Mouse (Mus musculus): ENCODE data around the gene Efna4. TPM values are rescaled to one million over a fixed set of nuclear protein-coding genes. Genes with fewer than 3 reads are reported as not detected.

Efna4 gene
- polyA plus RNA-seq, 1 experiment from 2014 or later: 4.3 TPM

GRCm38 (mm10) chr3:89365486-89366414 is 27.9 kb upstream of the Efna4 start:
- WGBS: 69% methylated on average over 20 of the region's 20 CpGs
- Histone ChIP-seq H3K27me3 (ENCODE audit: control insufficient read depth, insufficient read depth, low read length) (no peaks in the 10 kb centered on the region), H3K4me2 (ENCODE audit: low read depth, low read length) (no peak overlapping the region), H3K9ac (replicated peaks; ENCODE audit: low read depth, low read length) (no peak overlapping the region), H3K4me3 (ENCODE audit: low read depth, low read length) (no peak overlapping the region), H3K36me3 (ENCODE audit: control insufficient read depth, insufficient read depth, low read length) (no peaks in the 10 kb centered on the region), H3K9me3 (ENCODE audit: control insufficient read depth, low read length) (no peaks in the 10 kb centered on the region), H3K27ac (ENCODE audit: low read depth, low read length) (no peak overlapping the region), H3K4me1 (ENCODE audit: control insufficient read depth, insufficient read depth, low read length) (no peaks in the 10 kb centered on the region)
- ATAC-seq (ENCODE audit: low read depth): no peak

- H3K4me1 ChIP-seq (ENCODE audit: control insufficient read depth, insufficient read depth, low read length): no peaks in the 10 kb centered on the region
- H3K36me3 ChIP-seq (ENCODE audit: control insufficient read depth, insufficient read depth, low read length): no peaks in the 10 kb centered on the region
- H3K27ac ChIP-seq (ENCODE audit: low read depth, low read length): no peak within 1 kb of the TSS
- H3K4me3 ChIP-seq (ENCODE audit: low read depth, low read length): no peak within 1 kb of the TSS
- no peak within 1 kb of the TSS for H3K9ac ChIP-seq (replicated peaks; ENCODE audit: low read depth, low read length)
- H3K27me3 ChIP-seq (ENCODE audit: control insufficient read depth, insufficient read depth, low read length): no peaks in the 10 kb centered on the region
- ATAC-seq (ENCODE audit: low read depth): no peak
- no peak within 1 kb of the TSS for H3K4me2 ChIP-seq (ENCODE audit: low read depth, low read length)
- H3K9me3 ChIP-seq (ENCODE audit: control insufficient read depth, low read length): no peaks in the 10 kb centered on the region
- WGBS: 85% methylated on average over 11 of the region's 11 CpGs
Observed at GRCm38 (mm10) chr3:89365153-89365485, 27.3 kb upstream of the Efna4 start, which contains the start of gene Dcst1. Dcst1 (minus strand) TSS chr3:89365253.

- H3K36me3 ChIP-seq (ENCODE audit: control insufficient read depth, insufficient read depth, low read length): no peaks in the 10 kb centered on the region
- no peaks in the 10 kb centered on the region for H3K27me3 ChIP-seq (ENCODE audit: control insufficient read depth, insufficient read depth, low read length)
- H3K9ac ChIP-seq (replicated peaks; ENCODE audit: low read depth, low read length): no peak overlapping the region
- H3K27ac ChIP-seq (ENCODE audit: low read depth, low read length): no peak overlapping the region
- H3K9me3 ChIP-seq (ENCODE audit: control insufficient read depth, low read length): no peaks in the 10 kb centered on the region
- 62% methylated on average over 8 of the region's 8 CpGs for WGBS
- no peak for ATAC-seq (ENCODE audit: low read depth)
- no peaks in the 10 kb centered on the region for H3K4me1 ChIP-seq (ENCODE audit: control insufficient read depth, insufficient read depth, low read length)
- H3K4me3 ChIP-seq (ENCODE audit: low read depth, low read length): no peak overlapping the region
- no peak overlapping the region for H3K4me2 ChIP-seq (ENCODE audit: low read depth, low read length)
Observed at GRCm38 (mm10) chr3:89364631-89365030, 26.8 kb upstream of the Efna4 start.

GRCm38 (mm10) chr3:89361675-89362074 is 23.8 kb upstream of the Efna4 start, which contains the start of gene Dcst2:
Dcst2 (plus strand) TSS chr3:89361975.
- Histone ChIP-seq H3K9me3 (ENCODE audit: control insufficient read depth, low read length) (no peaks in the 10 kb centered on the region), H3K4me2 (ENCODE audit: low read depth, low read length) (no peak within 1 kb of the TSS), H3K4me1 (ENCODE audit: control insufficient read depth, insufficient read depth, low read length) (no peaks in the 10 kb centered on the region), H3K9ac (replicated peaks; ENCODE audit: low read depth, low read length) (no peak within 1 kb of the TSS), H3K36me3 (ENCODE audit: control insufficient read depth, insufficient read depth, low read length) (no peaks in the 10 kb centered on the region), H3K27me3 (ENCODE audit: control insufficient read depth, insufficient read depth, low read length) (no peaks in the 10 kb centered on the region), H3K4me3 (ENCODE audit: low read depth, low read length) (no peak within 1 kb of the TSS), H3K27ac (ENCODE audit: low read depth, low read length) (no peak within 1 kb of the TSS)
- WGBS: 87% methylated on average over 7 of the region's 7 CpGs
- ATAC-seq (ENCODE audit: low read depth): no peak

GRCm38 (mm10) chr3:89360237-89360636 is 22.4 kb upstream of the Efna4 start:
- H3K36me3 ChIP-seq (ENCODE audit: control insufficient read depth, insufficient read depth, low read length): no peaks in the 10 kb centered on the region
- no peak overlapping the region for H3K9ac ChIP-seq (replicated peaks; ENCODE audit: low read depth, low read length)
- H3K27me3 ChIP-seq (ENCODE audit: control insufficient read depth, insufficient read depth, low read length): no peaks in the 10 kb centered on the region
- 73% methylated on average over 3 of the region's 3 CpGs for WGBS
- H3K4me1 ChIP-seq (ENCODE audit: control insufficient read depth, insufficient read depth, low read length): no peaks in the 10 kb centered on the region
- H3K4me3 ChIP-seq (ENCODE audit: low read depth, low read length): no peak overlapping the region
- no peak overlapping the region for H3K4me2 ChIP-seq (ENCODE audit: low read depth, low read length)
- no peak overlapping the region for H3K27ac ChIP-seq (ENCODE audit: low read depth, low read length)
- ATAC-seq (ENCODE audit: low read depth): no peak
- no peaks in the 10 kb centered on the region for H3K9me3 ChIP-seq (ENCODE audit: control insufficient read depth, low read length)

GRCm38 (mm10) chr3:89359630-89360029 is 21.8 kb upstream of the Efna4 start:
- H3K4me1 ChIP-seq (ENCODE audit: control insufficient read depth, insufficient read depth, low read length): no peaks in the 10 kb centered on the region
- no peak overlapping the region for H3K27ac ChIP-seq (ENCODE audit: low read depth, low read length)
- WGBS: 62% methylated on average over 6 of the region's 6 CpGs
- ATAC-seq (ENCODE audit: low read depth): no peak
- no peaks in the 10 kb centered on the region for H3K9me3 ChIP-seq (ENCODE audit: control insufficient read depth, low read length)
- H3K36me3 ChIP-seq (ENCODE audit: control insufficient read depth, insufficient read depth, low read length): no peaks in the 10 kb centered on the region
- no peaks in the 10 kb centered on the region for H3K27me3 ChIP-seq (ENCODE audit: control insufficient read depth, insufficient read depth, low read length)
- H3K9ac ChIP-seq (replicated peaks; ENCODE audit: low read depth, low read length): no peak overlapping the region
- no peak overlapping the region for H3K4me3 ChIP-seq (ENCODE audit: low read depth, low read length)
- H3K4me2 ChIP-seq (ENCODE audit: low read depth, low read length): no peak overlapping the region

- Histone ChIP-seq H3K9ac (replicated peaks; ENCODE audit: low read depth, low read length) (no peak overlapping the region), H3K9me3 (ENCODE audit: control insufficient read depth, low read length) (no peaks in the 10 kb centered on the region), H3K27ac (ENCODE audit: low read depth, low read length) (no peak overlapping the region), H3K4me2 (ENCODE audit: low read depth, low read length) (no peak overlapping the region), H3K4me1 (ENCODE audit: control insufficient read depth, insufficient read depth, low read length) (no peaks in the 10 kb centered on the region; the same call in 1 of the 2 replicates), H3K27me3 (ENCODE audit: control insufficient read depth, insufficient read depth, low read length) (no peaks in the 10 kb centered on the region), H3K4me3 (ENCODE audit: low read depth, low read length) (no peak overlapping the region), H3K36me3 (ENCODE audit: control insufficient read depth, insufficient read depth, low read length) (no peaks in the 10 kb centered on the region)
- 69% methylated on average over 9 of the region's 9 CpGs for WGBS
- ATAC-seq (ENCODE audit: low read depth): no peak
Observed at GRCm38 (mm10) chr3:89356029-89356428, 18.2 kb upstream of the Efna4 start.

GRCm38 (mm10) chr3:89355512-89355902 is 17.7 kb upstream of the Efna4 start:
- ATAC-seq (ENCODE audit: low read depth): no peak
- no peaks in the 10 kb centered on the region for H3K9me3 ChIP-seq (ENCODE audit: control insufficient read depth, low read length)
- 82% methylated on average over 6 of the region's 6 CpGs for WGBS

GRCm38 (mm10) chr3:89354816-89355511 is 17.1 kb upstream of the Efna4 start:
- ATAC-seq (ENCODE audit: low read depth): no peak
- Histone ChIP-seq H3K36me3 (ENCODE audit: control insufficient read depth, insufficient read depth, low read length) (no peaks in the 10 kb centered on the region), H3K27me3 (ENCODE audit: control insufficient read depth, insufficient read depth, low read length) (no peaks in the 10 kb centered on the region), H3K9me3 (ENCODE audit: control insufficient read depth, low read length) (no peaks in the 10 kb centered on the region), H3K9ac (replicated peaks; ENCODE audit: low read depth, low read length) (no peak overlapping the region), H3K4me3 (ENCODE audit: low read depth, low read length) (no peak overlapping the region), H3K4me2 (ENCODE audit: low read depth, low read length) (no peak overlapping the region), H3K4me1 (ENCODE audit: control insufficient read depth, insufficient read depth, low read length) (peaks cover 7% of the 10 kb centered on the region), H3K27ac (ENCODE audit: low read depth, low read length) (no peak overlapping the region)
- 19% methylated on average over 5 of the region's 5 CpGs for WGBS

More at GRCm38 (mm10) chr3:89355512-89355902, 17.7 kb upstream of the Efna4 start:
- Histone ChIP-seq H3K27ac (ENCODE audit: low read depth, low read length) (no peak overlapping the region), H3K27me3 (ENCODE audit: control insufficient read depth, insufficient read depth, low read length) (no peaks in the 10 kb centered on the region), H3K4me3 (ENCODE audit: low read depth, low read length) (no peak overlapping the region), H3K4me2 (ENCODE audit: low read depth, low read length) (no peak overlapping the region), H3K4me1 (ENCODE audit: control insufficient read depth, insufficient read depth, low read length) (peaks cover 3% of the 10 kb centered on the region), H3K9ac (replicated peaks; ENCODE audit: low read depth, low read length) (no peak overlapping the region), H3K36me3 (ENCODE audit: control insufficient read depth, insufficient read depth, low read length) (no peaks in the 10 kb centered on the region)
